Mouse (Mus musculus) yolk sac, embryonic 10.5 days (tissue): ENCODE results near the gene Lmnb2.

Source experiments
- DNase-seq: peaks from one replicate; pipeline ENCODE4 v3.0.0-alpha.2; 2017; ENCODE audit warnings: low spot score

Lmnb2 gene

GRCm38 (mm10) chr10:80917779-80918434 lies at the start of gene Lmnb2:
Lmnb2 (minus strand) TSS chr10:80918245.
- peak; percentile 59 for DNase-seq

- DNase-seq = no peak
These were observed 49.1 kb upstream of the Lmnb2 start for GRCm38 (mm10) chr10:80967101-80967656.

GRCm38 (mm10) chr10:80966296-80966695 lies 48.3 kb upstream of the Lmnb2 start:
- peak; percentile 73 for DNase-seq

GRCm38 (mm10) chr10:80963031-80963975 lies 45.3 kb upstream of the Lmnb2 start:
- no peak for DNase-seq

- DNase-seq = no peak
These were observed 44.5 kb upstream of the Lmnb2 start for GRCm38 (mm10) chr10:80962585-80962984.

GRCm38 (mm10) chr10:80962051-80962472 lies 44.0 kb upstream of the Lmnb2 start:
- DNase-seq = no peak

GRCm38 (mm10) chr10:80960551-80961508 lies 42.8 kb upstream of the Lmnb2 start:
- peak; percentile 84 for DNase-seq

GRCm38 (mm10) chr10:80958979-80959637 lies 41.1 kb upstream of the Lmnb2 start:
- no peak for DNase-seq

- DNase-seq = no peak
These were observed 39.7 kb upstream of the Lmnb2 start for GRCm38 (mm10) chr10:80957791-80958190.

- no peak for DNase-seq
These were observed 38.9 kb upstream of the Lmnb2 start for GRCm38 (mm10) chr10:80956901-80957300.

GRCm38 (mm10) chr10:80956385-80956784 lies 38.3 kb upstream of the Lmnb2 start:
- DNase-seq = no peak

- no peak for DNase-seq
These were observed 37.5 kb upstream of the Lmnb2 start for GRCm38 (mm10) chr10:80955536-80955935.

GRCm38 (mm10) chr10:80954843-80955242 lies 36.8 kb upstream of the Lmnb2 start:
- no peak for DNase-seq

GRCm38 (mm10) chr10:80954415-80954814 lies 36.4 kb upstream of the Lmnb2 start:
- DNase-seq = no peak

- DNase-seq = no peak
These were observed 34.4 kb upstream of the Lmnb2 start for GRCm38 (mm10) chr10:80952449-80952848.

- no peak for DNase-seq
These were observed 33.8 kb upstream of the Lmnb2 start for GRCm38 (mm10) chr10:80951761-80952390.

GRCm38 (mm10) chr10:80950314-80950713 lies 32.3 kb upstream of the Lmnb2 start:
- DNase-seq = no peak

GRCm38 (mm10) chr10:80949081-80949480 lies 31.0 kb upstream of the Lmnb2 start:
- DNase-seq = no peak

- no peak for DNase-seq
These were observed 30.5 kb upstream of the Lmnb2 start for GRCm38 (mm10) chr10:80948570-80948969.

- DNase-seq = no peak
These were observed 29.8 kb upstream of the Lmnb2 start for GRCm38 (mm10) chr10:80947802-80948201.
